Comparison of ENCODE assay signal across 9 mouse cellular contexts in genomic region chr2:173561851-173562442, GRCm38 (mm10). TPM values are rescaled to one million over a fixed set of nuclear protein-coding genes. Genes with fewer than 3 reads are reported as not detected.
A peak's percentile ranks its signal among the peaks of the same experiment; 100 is the strongest.
DNase-seq lines count a peak whose midpoint lies in the region; ATAC-seq and TF ChIP-seq lines count a peak whose summit lies in the region.
"Had no signal": no experiment of that assay in that cellular context is flagged by ENCODE, and none has a peak within 500 bp of the region (broad histone marks: within the 10 kb centered on the region; RNA-seq: fewer than 3 reads in every experiment).

No protein-coding gene starts in this region.

- no peak overlapping the region for H3K4me2 ChIP-seq in liver, embryonic 12.5 days
- H3K4me2 ChIP-seq in neural tube, embryonic 14.5 days (ENCODE audit: low read depth, low read length): no peak overlapping the region

- no peaks in the 10 kb centered on the region for H3K36me3 ChIP-seq in liver, embryonic 12.5 days
- H3K36me3 ChIP-seq in neural tube, embryonic 14.5 days (ENCODE audit: control insufficient read depth, insufficient read depth, low read length): no peaks in the 10 kb centered on the region
- no peaks in the 10 kb centered on the region for H3K36me3 ChIP-seq in thymus, adult 2 months (ENCODE audit: control insufficient read depth, insufficient read depth, low read length)

- no peak for TF ChIP-seq POLR2A in cerebellum, adult 2 months (IDR thresholded peaks at IDR 0.05; ENCODE audit: borderline replicate concordance, insufficient read depth, low read length)
- no peak for TF ChIP-seq POLR2A in thymus, adult 2 months (IDR thresholded peaks at IDR 0.05; ENCODE audit: control insufficient read depth, extremely low read depth, insufficient read depth, low read length, poor library complexity)

- H3K27ac ChIP-seq in cerebellum, adult 2 months (ENCODE audit: insufficient read depth, low read length): no peak overlapping the region
- H3K27ac ChIP-seq in liver, embryonic 12.5 days: no peak overlapping the region
- no peak overlapping the region for H3K27ac ChIP-seq in neural tube, embryonic 14.5 days (ENCODE audit: low read depth, low read length)
- no peak overlapping the region for H3K27ac ChIP-seq in thymus, adult 2 months (ENCODE audit: control insufficient read depth, insufficient read depth, low read length)

- peak; percentile 31 to 76 for DNase-seq in heart, adult 18-20 months
- no peak for DNase-seq in heart, postnatal 25 days (ENCODE audit: low spot score)
- DNase-seq in cerebellum, adult 2 months: peak; percentile 27 to 52
- DNase-seq in kidney, postnatal 14 days: peak; percentile 81
- peak; percentile 73 for DNase-seq in thymus, adult 2 months

- peak; percentile 55; the same call in 1 of the 2 replicates for ATAC-seq in frontal cortex, adult (ENCODE audit: low TSS enrichment)
- ATAC-seq in liver, embryonic 12.5 days: 0 out of 2 replicates have a peak, but pooled peaks have one; percentile 8
- ATAC-seq in neural tube, embryonic 14.5 days (ENCODE audit: low read depth): peak; percentile 59; the same call in 1 of the 2 replicates

- 41% methylated on average over 5 of the region's 5 CpGs for WGBS in cerebellum, adult 2 months
- 32% methylated on average over 5 of the region's 5 CpGs for WGBS in liver, embryonic 12.5 days (ENCODE audit: insufficient replicate concordance)
- 44% methylated on average over 5 of the region's 5 CpGs for WGBS in neural tube, embryonic 14.5 days
- WGBS in thymus, adult 2 months: 47% methylated on average over 5 of the region's 5 CpGs

- TF ChIP-seq CTCF in cerebellum, adult 2 months (IDR thresholded peaks at IDR 0.05; ENCODE audit: borderline replicate concordance, insufficient read depth, low read depth, low read length): peak; percentile 88
- TF ChIP-seq CTCF in thymus, adult 2 months (IDR thresholded peaks at IDR 0.05; ENCODE audit: borderline replicate concordance, control insufficient read depth, extremely low read depth, insufficient read depth, low read length, poor library complexity): peak; percentile 87

- no peaks in the 10 kb centered on the region for H3K4me1 ChIP-seq in cerebellum, adult 2 months (ENCODE audit: control insufficient read depth, insufficient read depth, low read length)
- peaks cover 4% of the 10 kb centered on the region; the same call in 1 of the 2 replicates for H3K4me1 ChIP-seq in liver, embryonic 12.5 days
- no peaks in the 10 kb centered on the region for H3K4me1 ChIP-seq in neural tube, embryonic 14.5 days (ENCODE audit: control insufficient read depth, insufficient read depth, low read length)
- peaks cover 11% of the 10 kb centered on the region for H3K4me1 ChIP-seq in thymus, adult 2 months (replicated peaks; ENCODE audit: control insufficient read depth, insufficient read depth, low read length)

- intact Hi-C loops in heart, postnatal 25 days (cut with DNase I): loop anchor here (1.0 to 5.0 kb wide), 3 partner anchors 376 to 1340 kb away; no protein-coding TSS in a partner anchor

- H3K9me3 ChIP-seq in liver, embryonic 12.5 days (replicated peaks): no peaks in the 10 kb centered on the region
- no peaks in the 10 kb centered on the region for H3K9me3 ChIP-seq in neural tube, embryonic 14.5 days (ENCODE audit: control insufficient read depth, low read length)

- H3K4me3 ChIP-seq in cerebellum, adult 2 months (replicated peaks; ENCODE audit: insufficient read depth, low read depth, low read length): no peak overlapping the region
- no peak overlapping the region for H3K4me3 ChIP-seq in liver, embryonic 12.5 days
- H3K4me3 ChIP-seq in neural tube, embryonic 14.5 days (ENCODE audit: low read depth, low read length): no peak overlapping the region
- no peak overlapping the region for H3K4me3 ChIP-seq in thymus, adult 2 months (ENCODE audit: control insufficient read depth, insufficient read depth, low read length)

- no peaks in the 10 kb centered on the region for H3K27me3 ChIP-seq in cerebellum, adult 2 months (ENCODE audit: control insufficient read depth, insufficient read depth, low read length)
- peaks cover 8% of the 10 kb centered on the region; the same call in 1 of the 2 replicates for H3K27me3 ChIP-seq in liver, embryonic 12.5 days (replicated peaks)
- H3K27me3 ChIP-seq in neural tube, embryonic 14.5 days (ENCODE audit: control insufficient read depth, insufficient read depth, low read length): no peaks in the 10 kb centered on the region
- H3K27me3 ChIP-seq in thymus, adult 2 months (ENCODE audit: control insufficient read depth, insufficient read depth, low read length): no peaks in the 10 kb centered on the region

- no peak overlapping the region for H3K9ac ChIP-seq in liver, embryonic 12.5 days
- no peak overlapping the region for H3K9ac ChIP-seq in neural tube, embryonic 14.5 days (replicated peaks; ENCODE audit: low read depth, low read length)

RNA-seq across cellular contexts. Expression of gene Ankrd60, which starts 16.2 kb away (rescaled TPM):
- total RNA-seq in heart, adult 18-20 months (2021): not detected
- not detected for total RNA-seq in heart, postnatal 25 days (2021)
- polyA plus RNA-seq in cerebellum, adult 2 months (2012; rRNA removed): not detected in 2 replicates
- polyA plus RNA-seq in liver, embryonic 12.5 days (2016; fragmentation: Nextera tagmentation; extraction: Ambion mirVana): not detected in 2 replicates
- polyA plus RNA-seq in neural tube, embryonic 14.5 days (2014; fragmentation: Nextera tagmentation; extraction: Ambion mirVana): not detected in 2 replicates
- 0.31 TPM in 1 of 2 replicates, not detected in the other for polyA plus RNA-seq in thymus, adult 2 months (2012; rRNA removed)
- polyA plus RNA-seq: liver, embryonic 16.5 days had no signal

RNA-seq across cellular contexts. Expression of gene 1700021F07Rik, which starts 39.6 kb away (rescaled TPM):
- total RNA-seq in heart, adult 18-20 months (2021): not detected
- not detected for total RNA-seq in heart, postnatal 25 days (2021)
- polyA plus RNA-seq in cerebellum, adult 2 months (2012; rRNA removed): not detected in 2 replicates
- not detected in 2 replicates for polyA plus RNA-seq in liver, embryonic 12.5 days (2016; fragmentation: Nextera tagmentation; extraction: Ambion mirVana)
- polyA plus RNA-seq in neural tube, embryonic 14.5 days (2014; fragmentation: Nextera tagmentation; extraction: Ambion mirVana): not detected in 2 replicates
- not detected in 2 replicates for polyA plus RNA-seq in thymus, adult 2 months (2012; rRNA removed)
- polyA plus RNA-seq: liver, embryonic 16.5 days had no signal

Comparison
In these comparisons a context has a peak if more than half of its experiments do, and no peak if none do; other contexts are left out.
1. ATAC-seq: peak in every context shown above with its lines; median percentile 59 in neural tube, embryonic 14.5 days; 55 in frontal cortex, adult; 8 in liver, embryonic 12.5 days.